Comparison of ENCODE assay signal across 16 mouse cellular contexts in genomic region chrX:11141294-11141693, GRCm38 (mm10).
A peak's percentile ranks its signal among the peaks of the same experiment; 100 is the strongest.
DNase-seq lines count a peak whose midpoint lies in the region; ATAC-seq and TF ChIP-seq lines count a peak whose summit lies in the region.
"Had no signal": no experiment of that assay in that cellular context is flagged by ENCODE, and none has a peak within 500 bp of the region (broad histone marks: within the 10 kb centered on the region; RNA-seq: fewer than 3 reads in every experiment).

No protein-coding gene starts in this region.

- H3K4me1 ChIP-seq in kidney, adult 2 months (ENCODE audit: control insufficient read depth, insufficient read depth, low read length) = no peaks in the 10 kb centered on the region
- peaks cover 7% of the 10 kb centered on the region; the same call in 1 of the 2 replicates for H3K4me1 ChIP-seq in kidney, embryonic 15.5 days
- H3K4me1 ChIP-seq in small intestine, adult 2 months (ENCODE audit: control insufficient read depth, insufficient read depth, insufficient read length, low read length) = no peaks in the 10 kb centered on the region
- H3K4me1 ChIP-seq: hindbrain, embryonic 12.5 days had no signal

- no peaks in the 10 kb centered on the region for H3K27me3 ChIP-seq in kidney, adult 2 months (replicated peaks; ENCODE audit: control insufficient read depth, insufficient read depth, low read length)
- peaks cover 2% of the 10 kb centered on the region; the same call in 1 of the 2 replicates for H3K27me3 ChIP-seq in kidney, embryonic 15.5 days
- no peaks in the 10 kb centered on the region for H3K27me3 ChIP-seq in small intestine, adult 2 months (ENCODE audit: control insufficient read depth, insufficient read depth, low read length)
- H3K27me3 ChIP-seq: hindbrain, embryonic 12.5 days had no signal

- no peak overlapping the region for H3K9ac ChIP-seq in kidney, embryonic 15.5 days
- H3K9ac ChIP-seq: forebrain, postnatal 0 days; heart, embryonic 13.5 days; hindbrain, embryonic 12.5 days had no signal

- H3K36me3 ChIP-seq in kidney, adult 2 months (ENCODE audit: control insufficient read depth, insufficient read depth, low read length) = no peaks in the 10 kb centered on the region
- H3K36me3 ChIP-seq in kidney, embryonic 15.5 days = no peaks in the 10 kb centered on the region
- H3K36me3 ChIP-seq in small intestine, adult 2 months (ENCODE audit: control insufficient read depth, insufficient read depth, low read length) = no peaks in the 10 kb centered on the region
- H3K36me3 ChIP-seq: G1E; heart, embryonic 13.5 days; hindbrain, embryonic 12.5 days had no signal

- TF ChIP-seq POLR2A in kidney, adult 2 months (IDR thresholded peaks at IDR 0.05; ENCODE audit: low read depth, low read length) = no peak
- no peak for TF ChIP-seq POLR2A in small intestine, adult 2 months (IDR thresholded peaks at IDR 0.05; ENCODE audit: low read depth, low read length)

- peak; percentile 43 for TF ChIP-seq CTCF in kidney, adult 2 months (conservative IDR thresholded peaks at IDR 0.05; ENCODE audit: insufficient read depth, insufficient read length, low read depth, low read length)
- peak; percentile 37; the same call in 1 of the 2 replicates for TF ChIP-seq CTCF in small intestine, adult 2 months (IDR thresholded peaks at IDR 0.05; ENCODE audit: extremely low read depth, insufficient read length, insufficient replicate concordance, low read depth, low read length)

- no peak overlapping the region for H3K4me3 ChIP-seq in kidney, adult 2 months (ENCODE audit: insufficient read depth, low read depth, low read length)
- H3K4me3 ChIP-seq in kidney, embryonic 15.5 days (replicated peaks) = no peak overlapping the region
- no peak overlapping the region for H3K4me3 ChIP-seq in small intestine, adult 2 months (ENCODE audit: low read depth, low read length)
- H3K4me3 ChIP-seq: heart, embryonic 13.5 days; hindbrain, embryonic 12.5 days had no signal

- WGBS in kidney, adult 2 months = 93% methylated on average over 1 of the region's 1 CpGs
- WGBS in kidney, embryonic 15.5 days = 86% methylated on average over 1 of the region's 1 CpGs
- WGBS in small intestine, adult 2 months = 83% methylated on average over 1 of the region's 1 CpGs

- ATAC-seq in kidney, embryonic 15.5 days (replicated peaks; ENCODE audit: low FRiP score) = no peak
- no peak for ATAC-seq in erythroid progenitor cell, adult 5-6 weeks (replicated peaks; ENCODE audit: low FRiP score, poor library complexity, severe bottlenecking)
- ATAC-seq: forebrain, postnatal 0 days; midbrain, embryonic 16.5 days had no signal

- peak; percentile 3 for DNase-seq in kidney, adult 2 months
- DNase-seq in lung, postnatal 36 days = peak; percentile 8
- no peak for DNase-seq in lung, postnatal 10 days
- peak; percentile 3 for DNase-seq in ES-CJ7 (ENCODE audit: low read depth, low spot score)
- DNase-seq in adrenal gland, postnatal 25 days = no peak
- DNase-seq: forebrain, postnatal 0 days; gastrocnemius, postnatal 36 days; kidney, adult 9 months had no signal

- H3K27ac ChIP-seq in kidney, adult 2 months (ENCODE audit: insufficient read depth, low read depth, low read length) = no peak overlapping the region
- no peak overlapping the region for H3K27ac ChIP-seq in kidney, embryonic 15.5 days
- H3K27ac ChIP-seq in small intestine, adult 2 months (ENCODE audit: insufficient read depth, low read depth, low read length) = no peak overlapping the region
- H3K27ac ChIP-seq: heart, embryonic 13.5 days; hindbrain, embryonic 12.5 days; macrophage had no signal

- H3K4me2 ChIP-seq in kidney, embryonic 15.5 days = no peak overlapping the region
- H3K4me2 ChIP-seq: heart, embryonic 13.5 days; hindbrain, embryonic 12.5 days had no signal

- no peaks in the 10 kb centered on the region for H3K9me3 ChIP-seq in kidney, embryonic 15.5 days (replicated peaks)
- H3K9me3 ChIP-seq: G1E; heart, embryonic 13.5 days; hindbrain, embryonic 12.5 days had no signal

Comparison
In these comparisons a context has a peak if more than half of its experiments do, and no peak if none do; other contexts are left out.
1. DNase-seq: peak in kidney, adult 2 months (single experiment), lung, postnatal 36 days (single experiment) and ES-CJ7 (single experiment); none in lung, postnatal 10 days (single experiment) and adrenal gland, postnatal 25 days (single experiment).